Mouse (Mus musculus) neural tube, embryonic 10.5 days (tissue): ENCODE measurements around the gene Dnajb14.
"Not testable (repeated sequence)": the region's sequence is repeated elsewhere in the genome, so short reads cannot be mapped to it uniquely, and the experiment has no call there.

Experiments
- DNase-seq: peaks from one replicate; pipeline ENCODE4 v3.0.0-alpha.2; 2017; ENCODE audit warnings: low spot score; ENCODE audit errors: extremely low spot score

Gene Dnajb14

GRCm38 (mm10) chr3:137917694-137918171 is 50.3 kb downstream of the Dnajb14 start:
- no peak for DNase-seq

- DNase-seq: peak; percentile 88
Measured at GRCm38 (mm10) chr3:137918172-137918931, 50.9 kb downstream of the Dnajb14 start, which contains the start of gene Lamtor3. TSS of gene Lamtor3 (plus strand) at chr3:137918506.

- DNase-seq: no peak
Measured at GRCm38 (mm10) chr3:137918932-137919311, 51.4 kb downstream of the Dnajb14 start.

- no peak for DNase-seq
Measured at GRCm38 (mm10) chr3:137919398-137919797, 51.9 kb downstream of the Dnajb14 start.

- no peak for DNase-seq
Measured at GRCm38 (mm10) chr3:137920594-137920993, 53.1 kb downstream of the Dnajb14 start.

- no peak for DNase-seq
Measured at GRCm38 (mm10) chr3:137927010-137927409, 59.5 kb downstream of the Dnajb14 start.

- DNase-seq: no peak
Measured at GRCm38 (mm10) chr3:137929940-137930339, 62.5 kb downstream of the Dnajb14 start.

- DNase-seq: no peak
Measured at GRCm38 (mm10) chr3:137932748-137933147, 65.3 kb downstream of the Dnajb14 start.

GRCm38 (mm10) chr3:137933986-137934385 is 66.5 kb downstream of the Dnajb14 start:
- no peak for DNase-seq

GRCm38 (mm10) chr3:137935570-137936525 is 68.4 kb downstream of the Dnajb14 start:
- no peak for DNase-seq

- DNase-seq: no peak
Measured at GRCm38 (mm10) chr3:137936541-137936940, 69.1 kb downstream of the Dnajb14 start.

GRCm38 (mm10) chr3:137938608-137939007 is 71.1 kb downstream of the Dnajb14 start:
- peak; percentile 30 for DNase-seq

GRCm38 (mm10) chr3:137940757-137941156 is 73.3 kb downstream of the Dnajb14 start:
- no peak for DNase-seq

- no peak for DNase-seq
Measured at GRCm38 (mm10) chr3:137941555-137941954, 74.1 kb downstream of the Dnajb14 start.

GRCm38 (mm10) chr3:137942098-137942622 is 74.7 kb downstream of the Dnajb14 start:
- DNase-seq: no peak

- no peak for DNase-seq
Measured at GRCm38 (mm10) chr3:137943737-137944154, 76.3 kb downstream of the Dnajb14 start.

- no peak for DNase-seq
Measured at GRCm38 (mm10) chr3:137946827-137947226, 79.4 kb downstream of the Dnajb14 start.

GRCm38 (mm10) chr3:137947525-137947924 is 80.0 kb downstream of the Dnajb14 start:
- DNase-seq: no peak

- no peak for DNase-seq
Measured at GRCm38 (mm10) chr3:137950191-137950885, 82.9 kb downstream of the Dnajb14 start.

- not testable (repeated sequence) for DNase-seq
Measured at GRCm38 (mm10) chr3:137951302-137951701, 83.8 kb downstream of the Dnajb14 start.

GRCm38 (mm10) chr3:137951819-137952218 is 84.3 kb downstream of the Dnajb14 start:
- DNase-seq: no peak
